Mouse (Mus musculus) liver, postnatal 0 days (tissue): ENCODE data around the gene Htr3b. TPM values are rescaled to one million over a fixed set of nuclear protein-coding genes. Genes with fewer than 3 reads are reported as not detected.

Experiments used
- ATAC-seq: fragments of 200-750 bp; cut with Nextera tagmentation; 2 replicates; pipeline ENCODE4 v1.8.0; 2017; ENCODE audit warnings: mild to moderate bottlenecking, moderate library complexity
- DNase-seq: peaks from one replicate; pipeline ENCODE4 v3.0.0-alpha.2; 2016
- H3K27ac ChIP-seq: fragments of 300-500 bp; sonication (generic); 2 replicates; pipeline ENCODE4 v1.5.1; 2014; ENCODE audit warnings: antibody characterized with exemption, moderate library complexity, mild to moderate bottlenecking, low read depth
- H3K27me3 ChIP-seq: fragments of 300-500 bp; sonication (generic); 2 replicates; pipeline ENCODE4 v1.6.1; 2014; ENCODE audit warnings: low read length, control low read depth, mixed read lengths; ENCODE audit not compliant: insufficient read depth
- H3K36me3 ChIP-seq: fragments of 300-500 bp; sonication (generic); replicated peaks from 2 replicates; pipeline ENCODE4 v1.6.1; 2014; ENCODE audit warnings: mild to moderate bottlenecking, control low read depth, low read length, moderate library complexity, mixed read lengths; ENCODE audit not compliant: insufficient read depth
- H3K4me1 ChIP-seq: fragments of 300-500 bp; sonication (generic); 2 replicates; pipeline ENCODE4 v1.6.1; 2014; ENCODE audit warnings: antibody characterized with exemption, mild to moderate bottlenecking, control low read depth; ENCODE audit not compliant: insufficient read depth
- H3K4me2 ChIP-seq: fragments of 300-500 bp; sonication (generic); 2 replicates; pipeline ENCODE4 v1.6.1; 2014; ENCODE audit warnings: low read depth, mild to moderate bottlenecking, low read length, moderate library complexity, mixed read lengths
- H3K4me3 ChIP-seq: fragments of 300-500 bp; sonication (generic); 2 replicates; pipeline ENCODE4 v1.5.1; 2014; ENCODE audit warnings: low read depth, low read length
- H3K9ac ChIP-seq: fragments of 300-500 bp; sonication (generic); replicated peaks from 2 replicates; pipeline ENCODE4 v1.6.1; 2014; ENCODE audit warnings: mild to moderate bottlenecking, moderate library complexity
- H3K9me3 ChIP-seq: fragments of 300-500 bp; sonication (generic); 2 replicates; pipeline ENCODE4 v1.6.1; 2016; ENCODE audit warnings: mild to moderate bottlenecking, control low read depth, low read length, mixed read lengths
- CTCF ChIP-seq: sonication (generic); IDR thresholded peaks from 2 replicates; pipeline ENCODE4 v1.5.1; 2016; ENCODE audit warnings: antibody characterized with exemption, low read depth
- EP300 ChIP-seq: IDR thresholded peaks from 2 replicates; pipeline ENCODE4 v1.6.1; 2016; ENCODE audit warnings: antibody characterized with exemption, low read depth, mild to moderate bottlenecking
- WGBS: fragments of 180-500 bp; shearing (Covaris S2); extraction: QIAGEN DNeasy Blood & Tissue Kit; methylation state at CpG from one replicate; pipeline ENCODE4 v1.1.7; 2014; ENCODE audit not compliant: insufficient replicate concordance; 5-methylcytosine and 5-hydroxymethylcytosine counted together
- polyA plus RNA-seq: library from polyadenylated mRNA; unstranded; fragments of >200 nt; fragmentation: Nextera tagmentation; extraction: Ambion mirVana; gene quantifications from 2 replicates; pipeline ENCODE4 v1.2.1, GENCODE M21; 2015

Htr3b gene
- polyA plus RNA-seq, 1 experiment from 2014 or later = not detected

DNA sequence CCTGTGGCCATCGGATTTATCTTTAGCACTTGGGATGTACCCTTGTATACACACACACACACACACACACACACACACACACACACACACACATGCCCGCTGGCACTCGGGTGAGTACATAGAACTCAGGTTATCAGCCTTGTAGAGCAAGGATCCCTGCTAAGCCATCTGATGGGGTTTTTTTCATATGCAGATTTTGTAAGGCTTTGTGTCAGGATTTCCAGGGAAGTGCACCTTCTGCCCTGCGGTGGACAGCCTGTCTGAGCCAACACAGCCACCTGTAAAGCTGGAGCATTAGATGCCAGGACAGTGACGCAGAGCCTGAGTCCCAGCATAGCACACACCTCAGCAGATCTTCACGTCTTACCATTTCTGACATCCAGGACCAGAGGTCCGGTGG is 75.7 kb downstream of the Htr3b start:
- Histone ChIP-seq H3K9me3 (no peaks in the 10 kb centered on the region), H3K4me2 (no peak overlapping the region), H3K4me3 (no peak overlapping the region), H3K27me3 (no peaks in the 10 kb centered on the region), H3K27ac (no peak overlapping the region), H3K9ac (no peak overlapping the region), H3K4me1 (no peaks in the 10 kb centered on the region), H3K36me3 (no peaks in the 10 kb centered on the region)
- TF ChIP-seq CTCF = no peak
- no peak for TF ChIP-seq EP300
- DNase-seq (no peak), ATAC-seq (no peak)
- 72% methylated on average over 7 of the region's 7 CpGs for WGBS

Other genes starting within 250 kb of the Htr3b start
- 2.2 and 2.5 TPM in 2 replicates for gene Zbtb16, start 128.8 kb downstream of the Htr3b start, polyA plus RNA-seq
- gene Htr3a, start 53.9 kb downstream of the Htr3b start, polyA plus RNA-seq = not detected in 2 replicates
- 2.5 and 3.9 TPM in 2 replicates for gene Usp28, start 20.4 kb upstream of the Htr3b start, polyA plus RNA-seq
- gene Zw10, start 90.6 kb upstream of the Htr3b start, polyA plus RNA-seq = 8.6 and 10.0 TPM in 2 replicates
- gene Tmprss5, start 116.3 kb upstream of the Htr3b start, polyA plus RNA-seq = not detected in 2 replicates